Mouse (Mus musculus): ENCODE measurements around the gene Pstpip1. TPM values are rescaled to one million over a fixed set of nuclear protein-coding genes. Genes with fewer than 3 reads are reported as not detected.

Pstpip1 gene
- polyA plus RNA-seq (2014; fragmentation: Illumina TruSeq; extraction: RNeasy Lipid Tissue Mini Kit (QIAGEN cat#74804); ENCODE audit: low read depth, low replicate concordance): not detected

GRCm38 (mm10) chr9:56089778-56090520 is at the start of gene Pstpip1:
Gene Pstpip1, plus strand, starts transcription at chr9:56089962.

GRCm38 (mm10) chr9:56041372-56042180 is 48.2 kb upstream of the Pstpip1 start, which contains the start of gene Rcn2:
Gene Rcn2, plus strand, starts transcription at chr9:56041845.

GRCm38 (mm10) chr9:56165377-56165776 is 75.6 kb downstream of the Pstpip1 start, which contains the start of gene Tspan3:
Gene Tspan3, minus strand, starts transcription at chr9:56165477.

Other genes with a start within 250 kb of the Pstpip1 start
- 22.1 TPM for gene Scaper, start 151.8 kb upstream of the Pstpip1 start, polyA plus RNA-seq (2014; fragmentation: Illumina TruSeq; extraction: RNeasy Lipid Tissue Mini Kit (QIAGEN cat#74804); ENCODE audit: low read depth, low replicate concordance)
- not detected for gene 4930563M21Rik, start 79.4 kb upstream of the Pstpip1 start, polyA plus RNA-seq (2014; fragmentation: Illumina TruSeq; extraction: RNeasy Lipid Tissue Mini Kit (QIAGEN cat#74804); ENCODE audit: low read depth, low replicate concordance)
- 90.8 TPM for gene Rcn2, start 48.1 kb upstream of the Pstpip1 start, polyA plus RNA-seq (2014; fragmentation: Illumina TruSeq; extraction: RNeasy Lipid Tissue Mini Kit (QIAGEN cat#74804); ENCODE audit: low read depth, low replicate concordance)
- gene Tspan3, start 75.5 kb downstream of the Pstpip1 start, polyA plus RNA-seq (2014; fragmentation: Illumina TruSeq; extraction: RNeasy Lipid Tissue Mini Kit (QIAGEN cat#74804); ENCODE audit: low read depth, low replicate concordance): 374 TPM

Data from sigmoid colon, adult 10 weeks (tissue).